Mouse (Mus musculus) neural tube, embryonic 11.5 days (tissue): Measurements from ENCODE around the gene Gm4756. TPM values are rescaled to one million over a fixed set of nuclear protein-coding genes. Genes with fewer than 3 reads are reported as not detected.
"Not testable (repeated sequence)": the region's sequence is repeated elsewhere in the genome, so short reads cannot be mapped to it uniquely, and the experiment has no call there.

Experiments
- ATAC-seq: fragments of 200-750 bp; cut with Nextera tagmentation; 2 replicates; pipeline ENCODE4 v1.8.0; 2017; ENCODE audit warnings: moderate number of reproducible peaks, mild to moderate bottlenecking, moderate TSS enrichment, moderate library complexity; ENCODE audit not compliant: insufficient read depth, low FRiP score, low TSS enrichment
- DNase-seq: peaks from one replicate; pipeline ENCODE4 v3.0.0-alpha.2; 2015; ENCODE audit warnings: low spot score
- H3K27ac ChIP-seq: fragments of 300-500 bp; sonication (generic); 2 replicates; pipeline ENCODE4 v1.5.1; 2014; ENCODE audit warnings: low read depth, mild to moderate bottlenecking, low read length
- H3K27me3 ChIP-seq: fragments of 300-500 bp; sonication (generic); 2 replicates; pipeline ENCODE4 v1.6.1; 2014; ENCODE audit warnings: mild to moderate bottlenecking, low read length, mixed read lengths; ENCODE audit not compliant: control insufficient read depth, insufficient read depth
- H3K36me3 ChIP-seq: fragments of 300-500 bp; sonication (generic); 2 replicates; pipeline ENCODE4 v1.6.1; 2014; ENCODE audit warnings: mild to moderate bottlenecking, low read length, moderate library complexity, mixed read lengths; ENCODE audit not compliant: control insufficient read depth, insufficient read depth
- H3K4me1 ChIP-seq: fragments of 300-500 bp; sonication (generic); 2 replicates; pipeline ENCODE4 v1.6.1; 2014; ENCODE audit warnings: low read length, mixed read lengths; ENCODE audit not compliant: control insufficient read depth, insufficient read depth
- H3K4me2 ChIP-seq: fragments of 300-500 bp; sonication (generic); 2 replicates; pipeline ENCODE4 v1.6.1; 2014; ENCODE audit warnings: low read depth, mild to moderate bottlenecking, moderate library complexity
- H3K4me3 ChIP-seq: fragments of 300-500 bp; sonication (generic); 2 replicates; pipeline ENCODE4 v1.5.1; 2014; ENCODE audit warnings: low read depth, low read length
- H3K9ac ChIP-seq: fragments of 300-500 bp; sonication (generic); 2 replicates; pipeline ENCODE4 v1.6.1; 2014; ENCODE audit warnings: mild to moderate bottlenecking, low read length
- H3K9me3 ChIP-seq: fragments of 300-500 bp; sonication (generic); 2 replicates; pipeline ENCODE4 v1.6.1; 2016; ENCODE audit warnings: low read length; ENCODE audit not compliant: control insufficient read depth
- WGBS: fragments of 180-500 bp; shearing (Covaris S2); extraction: QIAGEN DNeasy Blood & Tissue Kit; methylation state at CpG from one replicate; pipeline ENCODE4 v1.1.7; 2014; 5-methylcytosine and 5-hydroxymethylcytosine counted together
- polyA plus RNA-seq: library from polyadenylated mRNA; unstranded; fragments of >200 nt; fragmentation: Nextera tagmentation; extraction: Ambion mirVana; gene quantifications from 2 replicates; pipeline ENCODE4 v1.2.1, GENCODE M21; 2014

Gm4756 gene
- polyA plus RNA-seq, 1 experiment from 2014 or later, result not detected

GRCm38 (mm10) chr12:72622853-72623496 lies 26.5 kb downstream of the Gm4756 start:
- Histone ChIP-seq H3K27me3 (no peaks in the 10 kb centered on the region), H3K4me3 (no peak overlapping the region), H3K9me3 (no peaks in the 10 kb centered on the region), H3K9ac (no peak overlapping the region), H3K4me2 (no peak overlapping the region), H3K27ac (no peak overlapping the region), H3K36me3 (no peaks in the 10 kb centered on the region), H3K4me1 (no peaks in the 10 kb centered on the region)
- DNase-seq, result no peak
- ATAC-seq, result no peak
- WGBS, result 86% methylated on average over 5 of the region's 5 CpGs

- H3K4me1 ChIP-seq, result no peaks in the 10 kb centered on the region
- no peak overlapping the region for H3K4me3 ChIP-seq
- ATAC-seq, result no peak
- WGBS, result 92% methylated on average over 1 of the region's 1 CpGs
- no peaks in the 10 kb centered on the region for H3K27me3 ChIP-seq
- no peak overlapping the region for H3K27ac ChIP-seq
- H3K36me3 ChIP-seq, result no peaks in the 10 kb centered on the region
- H3K4me2 ChIP-seq, result no peak overlapping the region
- no peak for DNase-seq
- H3K9ac ChIP-seq, result no peak overlapping the region
- H3K9me3 ChIP-seq, result no peaks in the 10 kb centered on the region
Observed at GRCm38 (mm10) chr12:72621441-72621840, 28.0 kb downstream of the Gm4756 start.

- Histone ChIP-seq H3K4me3 (no peak overlapping the region), H3K27ac (no peak overlapping the region), H3K4me1 (no peaks in the 10 kb centered on the region), H3K27me3 (no peaks in the 10 kb centered on the region), H3K9ac (no peak overlapping the region), H3K9me3 (no peaks in the 10 kb centered on the region), H3K36me3 (no peaks in the 10 kb centered on the region), H3K4me2 (no peak overlapping the region)
- WGBS, result 92% methylated on average over 7 of the region's 7 CpGs
- ATAC-seq (no peak), DNase-seq (no peak)
Observed at GRCm38 (mm10) chr12:72620856-72621255, 28.6 kb downstream of the Gm4756 start.

GRCm38 (mm10) chr12:72612053-72612452 lies 37.4 kb downstream of the Gm4756 start:
- WGBS, result 92% methylated on average over 3 of the region's 3 CpGs
- Histone ChIP-seq H3K27ac (no peak overlapping the region), H3K9me3 (no peaks in the 10 kb centered on the region), H3K4me2 (no peak overlapping the region), H3K4me3 (no peak overlapping the region), H3K27me3 (no peaks in the 10 kb centered on the region), H3K4me1 (no peaks in the 10 kb centered on the region), H3K36me3 (no peaks in the 10 kb centered on the region), H3K9ac (no peak overlapping the region)
- no peak for DNase-seq
- ATAC-seq, result no peak

GRCm38 (mm10) chr12:72598731-72599130 lies 50.7 kb downstream of the Gm4756 start:
- not testable (repeated sequence) for H3K9ac ChIP-seq, DNase-seq, H3K27ac ChIP-seq, H3K36me3 ChIP-seq, H3K4me3 ChIP-seq, H3K27me3 ChIP-seq, H3K9me3 ChIP-seq, ATAC-seq, H3K4me1 ChIP-seq, H3K4me2 ChIP-seq
- WGBS, result 98% methylated on average over 2 of the region's 2 CpGs

GRCm38 (mm10) chr12:72594001-72594400 lies 55.5 kb downstream of the Gm4756 start:
- no peaks in the 10 kb centered on the region for H3K4me1 ChIP-seq
- H3K36me3 ChIP-seq, result no peaks in the 10 kb centered on the region
- no peak overlapping the region for H3K27ac ChIP-seq
- H3K9ac ChIP-seq, result no peak overlapping the region
- no peak overlapping the region for H3K4me2 ChIP-seq
- DNase-seq, result no peak
- ATAC-seq, result no peak
- no peak overlapping the region for H3K4me3 ChIP-seq
- no peaks in the 10 kb centered on the region for H3K27me3 ChIP-seq
- H3K9me3 ChIP-seq, result no peaks in the 10 kb centered on the region
- 63% methylated on average over 2 of the region's 2 CpGs for WGBS

GRCm38 (mm10) chr12:72592991-72593390 lies 56.5 kb downstream of the Gm4756 start:
- Histone ChIP-seq H3K27me3 (no peaks in the 10 kb centered on the region), H3K4me1 (no peaks in the 10 kb centered on the region), H3K4me3 (no peak overlapping the region), H3K9ac (no peak overlapping the region), H3K27ac (no peak overlapping the region), H3K9me3 (no peaks in the 10 kb centered on the region), H3K4me2 (no peak overlapping the region), H3K36me3 (no peaks in the 10 kb centered on the region)
- ATAC-seq (no peak), DNase-seq (no peak)

GRCm38 (mm10) chr12:72585339-72585738 lies 64.1 kb downstream of the Gm4756 start:
- no peak overlapping the region for H3K9ac ChIP-seq
- H3K9me3 ChIP-seq, result no peaks in the 10 kb centered on the region
- no peak overlapping the region for H3K4me3 ChIP-seq
- no peak overlapping the region for H3K4me2 ChIP-seq
- no peaks in the 10 kb centered on the region for H3K27me3 ChIP-seq
- H3K27ac ChIP-seq, result no peak overlapping the region
- ATAC-seq (no peak), DNase-seq (no peak)
- 86% methylated on average over 1 of the region's 1 CpGs for WGBS
- H3K4me1 ChIP-seq, result no peaks in the 10 kb centered on the region
- no peaks in the 10 kb centered on the region for H3K36me3 ChIP-seq

GRCm38 (mm10) chr12:72583099-72583498 lies 66.4 kb downstream of the Gm4756 start:
- no peaks in the 10 kb centered on the region for H3K9me3 ChIP-seq
- no peak overlapping the region for H3K4me3 ChIP-seq
- WGBS, result 85% methylated on average over 2 of the region's 2 CpGs
- ATAC-seq, result no peak
- H3K4me1 ChIP-seq, result no peaks in the 10 kb centered on the region
- DNase-seq, result no peak
- no peak overlapping the region for H3K9ac ChIP-seq
- H3K27me3 ChIP-seq, result no peaks in the 10 kb centered on the region
- H3K4me2 ChIP-seq, result no peak overlapping the region
- no peaks in the 10 kb centered on the region for H3K36me3 ChIP-seq
- H3K27ac ChIP-seq, result no peak overlapping the region
